Mouse (Mus musculus): ENCODE data around the gene Iqgap2. TPM values are rescaled to one million over a fixed set of nuclear protein-coding genes. Genes with fewer than 3 reads are reported as not detected.

Gene Iqgap2
- total and polyA plus RNA-seq, 2 experiments from 2014 or later: 0.83 to 1.3 TPM

DNA sequence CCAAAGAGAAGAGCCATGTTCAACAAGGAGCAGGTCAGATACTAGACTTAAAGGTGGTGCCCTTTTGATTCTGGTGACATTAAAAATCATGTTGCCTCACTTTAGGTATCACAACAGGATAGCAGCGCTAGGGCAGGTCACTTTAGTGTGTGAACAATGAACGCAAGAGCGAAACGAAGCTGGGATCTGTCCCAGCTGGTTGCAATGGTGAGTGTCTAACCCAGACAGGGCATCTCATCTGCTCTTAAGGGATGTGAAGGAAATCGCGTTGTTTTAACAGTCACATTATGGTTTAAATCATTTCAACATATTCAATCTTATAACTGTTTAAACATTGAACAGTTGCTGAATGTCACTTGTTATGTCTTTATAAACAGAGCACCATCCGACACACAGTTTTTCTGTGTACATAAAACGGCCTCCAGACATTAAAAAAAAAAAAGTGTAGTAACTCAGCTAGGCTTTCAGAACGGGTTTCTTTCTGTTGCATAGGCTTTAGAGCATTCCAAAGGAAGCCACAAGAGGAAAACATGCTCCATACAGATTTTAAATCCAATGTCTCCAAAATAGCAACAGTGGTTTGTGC is 148.7 kb downstream of the Iqgap2 start:
- no peak overlapping the region for H3K4me2 ChIP-seq (ENCODE audit: low read depth, low read length)

DNA sequence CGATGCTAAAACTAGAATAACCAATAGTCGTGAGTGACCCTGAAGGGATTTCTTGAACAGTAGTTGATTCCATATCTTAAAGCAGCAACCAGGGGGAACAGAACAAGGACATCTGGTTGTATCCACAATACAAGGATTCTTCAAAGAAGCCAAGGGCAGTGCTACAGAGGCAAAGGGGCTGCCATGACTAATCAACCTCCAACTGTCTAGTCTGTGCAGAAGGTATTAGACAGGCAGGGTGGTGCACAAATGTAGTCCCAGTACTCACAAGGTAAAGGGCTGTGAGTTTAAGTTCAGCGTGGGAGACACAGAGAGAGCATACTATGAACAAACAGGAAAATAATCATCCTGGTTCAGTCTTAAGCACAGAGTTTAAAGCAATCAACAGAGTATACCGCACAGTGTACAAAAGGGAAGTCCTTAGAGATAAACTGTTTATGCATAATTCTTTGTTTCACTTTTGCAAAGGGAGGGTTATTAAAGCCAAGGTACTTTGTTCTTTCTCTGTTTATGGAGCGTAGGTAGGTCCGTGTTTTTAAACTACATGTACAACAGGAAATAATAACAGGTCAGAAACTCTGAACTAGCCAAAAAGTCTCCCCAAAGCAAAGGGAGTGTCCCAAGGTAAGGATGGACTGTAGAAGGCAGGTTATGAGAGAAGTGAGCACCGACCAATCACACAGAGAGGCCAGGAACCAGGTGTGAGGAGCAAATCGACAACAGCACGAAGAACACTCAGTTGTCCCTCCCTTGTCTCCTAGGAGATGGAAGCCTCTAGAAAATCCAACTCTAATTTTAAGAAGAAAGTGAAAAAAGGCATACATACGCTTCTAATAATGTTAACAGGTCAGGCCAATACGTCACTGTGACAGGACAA is 149.7 kb downstream of the Iqgap2 start:
- no peak overlapping the region for H3K4me3 ChIP-seq (ENCODE audit: low read depth, low read length)
- H3K4me2 ChIP-seq (ENCODE audit: low read depth, low read length): no peak overlapping the region
- 81% methylated on average over 11 of the region's 11 CpGs for WGBS
- H3K36me3 ChIP-seq (replicated peaks; ENCODE audit: control insufficient read depth, insufficient read depth, low read length): no peaks in the 10 kb centered on the region
- DNase-seq (ENCODE audit: low spot score) (no peak), ATAC-seq (ENCODE audit: insufficient read depth, low read depth) (no peak)
- no peak for TF ChIP-seq CTCF (IDR thresholded peaks at IDR 0.05; ENCODE audit: low read depth)
- no peak for TF ChIP-seq EP300 (IDR thresholded peaks at IDR 0.05; ENCODE audit: low read depth)
- no peaks in the 10 kb centered on the region for H3K27me3 ChIP-seq (ENCODE audit: control insufficient read depth, insufficient read depth, low read length)
- H3K4me1 ChIP-seq (ENCODE audit: control insufficient read depth, insufficient read depth): no peaks in the 10 kb centered on the region
- H3K9ac ChIP-seq (replicated peaks; ENCODE audit: low read depth, low read length): no peak overlapping the region
- no peaks in the 10 kb centered on the region for H3K9me3 ChIP-seq (replicated peaks; ENCODE audit: control insufficient read depth, low read length)
- no peak overlapping the region for H3K27ac ChIP-seq (ENCODE audit: low read depth)

More for the DNA sequence above, 148.7 kb downstream of the Iqgap2 start:
- no peak for DNase-seq (ENCODE audit: low spot score)
- Histone ChIP-seq H3K4me1 (ENCODE audit: control insufficient read depth, insufficient read depth) (no peaks in the 10 kb centered on the region), H3K9me3 (replicated peaks; ENCODE audit: control insufficient read depth, low read length) (no peaks in the 10 kb centered on the region), H3K36me3 (replicated peaks; ENCODE audit: control insufficient read depth, insufficient read depth, low read length) (no peaks in the 10 kb centered on the region), H3K9ac (replicated peaks; ENCODE audit: low read depth, low read length) (no peak overlapping the region), H3K27ac (ENCODE audit: low read depth) (no peak overlapping the region), H3K4me3 (ENCODE audit: low read depth, low read length) (no peak overlapping the region), H3K27me3 (ENCODE audit: control insufficient read depth, insufficient read depth, low read length) (no peaks in the 10 kb centered on the region)
- WGBS: 78% methylated on average over 9 of the region's 9 CpGs
- no peak for ATAC-seq (ENCODE audit: insufficient read depth, low read depth)
- TF ChIP-seq EP300 (IDR thresholded peaks at IDR 0.05; ENCODE audit: low read depth): no peak
- TF ChIP-seq CTCF (IDR thresholded peaks at IDR 0.05; ENCODE audit: low read depth): no peak

DNA sequence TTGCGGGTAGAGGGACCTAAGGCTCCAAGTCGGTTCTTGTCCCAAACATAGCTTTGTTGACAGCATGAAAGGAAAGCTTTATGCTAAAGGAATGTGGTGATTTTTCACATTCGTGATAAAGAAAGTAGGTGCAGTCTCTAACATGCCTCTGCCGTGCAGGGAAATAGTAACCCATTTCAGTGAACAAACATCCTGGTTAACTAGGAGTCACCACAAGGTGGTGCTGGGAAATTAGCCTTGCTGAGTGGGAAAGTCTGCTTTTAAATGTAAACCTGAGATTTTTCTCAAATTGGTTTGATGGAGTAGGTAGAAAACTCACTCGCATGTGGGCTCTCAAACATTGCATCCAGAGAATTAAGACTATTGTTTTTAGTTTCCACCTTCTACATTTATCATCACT is 152.1 kb downstream of the Iqgap2 start:
- Histone ChIP-seq H3K27ac (ENCODE audit: low read depth) (no peak overlapping the region), H3K9ac (replicated peaks; ENCODE audit: low read depth, low read length) (no peak overlapping the region), H3K36me3 (replicated peaks; ENCODE audit: control insufficient read depth, insufficient read depth, low read length) (no peaks in the 10 kb centered on the region), H3K4me1 (ENCODE audit: control insufficient read depth, insufficient read depth) (no peaks in the 10 kb centered on the region), H3K4me2 (ENCODE audit: low read depth, low read length) (no peak overlapping the region), H3K4me3 (ENCODE audit: low read depth, low read length) (no peak overlapping the region), H3K27me3 (ENCODE audit: control insufficient read depth, insufficient read depth, low read length) (no peaks in the 10 kb centered on the region), H3K9me3 (replicated peaks; ENCODE audit: control insufficient read depth, low read length) (no peaks in the 10 kb centered on the region)
- no peak for DNase-seq (ENCODE audit: low spot score)
- no peak for ATAC-seq (ENCODE audit: insufficient read depth, low read depth)
- TF ChIP-seq EP300 (IDR thresholded peaks at IDR 0.05; ENCODE audit: low read depth): no peak
- peak; percentile 26; the same call in 1 of the 2 replicates for TF ChIP-seq CTCF (IDR thresholded peaks at IDR 0.05; ENCODE audit: low read depth)
- 62% methylated on average over 5 of the region's 5 CpGs for WGBS

DNA sequence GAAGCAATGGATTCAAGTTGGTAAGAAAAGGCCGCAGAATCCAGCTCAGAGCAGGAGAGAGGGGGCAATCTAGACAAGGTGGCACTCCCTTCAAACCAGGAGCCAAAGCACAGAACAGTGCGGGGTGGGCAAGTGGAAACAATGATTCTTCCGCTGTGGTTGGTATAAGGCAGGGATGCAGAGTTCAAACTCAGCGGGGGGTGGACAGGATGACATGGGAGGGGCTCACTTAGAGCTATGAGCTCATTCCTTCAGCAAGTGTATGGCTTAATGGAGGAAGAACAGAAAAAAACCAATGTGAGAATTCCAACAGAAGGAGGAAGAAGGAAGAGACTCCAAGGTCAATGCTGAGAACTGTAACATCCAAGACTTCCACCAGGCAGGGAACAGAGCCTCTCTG is 161.2 kb downstream of the Iqgap2 start:
- Histone ChIP-seq H3K9ac (replicated peaks; ENCODE audit: low read depth, low read length) (no peak overlapping the region), H3K4me1 (ENCODE audit: control insufficient read depth, insufficient read depth) (no peaks in the 10 kb centered on the region), H3K9me3 (replicated peaks; ENCODE audit: control insufficient read depth, low read length) (no peaks in the 10 kb centered on the region), H3K4me3 (ENCODE audit: low read depth, low read length) (no peak overlapping the region), H3K27me3 (ENCODE audit: control insufficient read depth, insufficient read depth, low read length) (no peaks in the 10 kb centered on the region), H3K4me2 (ENCODE audit: low read depth, low read length) (no peak overlapping the region), H3K36me3 (replicated peaks; ENCODE audit: control insufficient read depth, insufficient read depth, low read length) (no peaks in the 10 kb centered on the region), H3K27ac (ENCODE audit: low read depth) (no peak overlapping the region)
- no peak for DNase-seq (ENCODE audit: low spot score)
- no peak for TF ChIP-seq EP300 (IDR thresholded peaks at IDR 0.05; ENCODE audit: low read depth)
- no peak for TF ChIP-seq CTCF (IDR thresholded peaks at IDR 0.05; ENCODE audit: low read depth)
- 72% methylated on average over 4 of the region's 4 CpGs for WGBS
- no peak for ATAC-seq (ENCODE audit: insufficient read depth, low read depth)

DNA sequence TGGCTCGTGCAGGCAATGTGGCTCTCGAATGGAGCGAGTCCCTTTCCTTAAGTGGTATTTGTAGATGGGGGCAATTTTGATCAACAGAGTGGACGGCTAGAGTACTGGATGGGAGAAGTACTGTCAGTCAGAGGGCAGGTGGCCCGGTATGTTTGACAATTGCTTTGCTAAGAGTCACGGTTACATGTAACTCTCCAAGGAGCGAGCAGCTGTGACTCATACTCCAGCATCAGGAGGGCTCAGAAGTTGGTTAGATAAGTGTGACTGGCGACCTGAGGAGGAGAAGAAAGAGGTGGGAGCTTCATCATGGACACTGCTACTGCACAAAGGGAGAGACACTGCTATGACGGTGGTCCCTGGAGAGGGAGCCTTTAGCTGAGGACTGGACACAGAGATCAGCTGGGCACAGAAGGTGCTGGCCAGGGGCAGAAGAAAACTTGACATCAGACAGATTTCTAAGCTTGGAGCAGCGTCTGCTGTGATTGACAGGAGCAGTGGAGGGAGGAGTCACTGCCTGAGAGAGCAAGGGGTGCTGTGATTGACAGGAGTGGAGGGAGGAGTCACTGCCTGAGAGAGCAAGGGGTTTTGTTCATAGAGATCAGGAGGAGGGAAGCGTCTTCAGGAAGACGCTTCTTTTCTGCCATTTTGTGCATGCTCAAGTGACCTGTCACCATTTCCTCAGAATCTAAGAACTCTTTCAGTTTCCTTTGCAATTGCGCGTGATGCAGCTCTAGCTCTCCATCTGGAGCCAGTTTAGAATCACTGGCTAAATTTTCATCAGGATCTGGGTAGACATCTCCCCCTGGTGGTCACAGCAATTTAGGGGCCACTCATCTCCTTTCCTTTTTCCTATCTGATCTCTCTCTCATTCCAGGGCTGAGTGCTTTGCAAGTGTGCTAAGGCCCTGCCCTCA is 172.1 kb downstream of the Iqgap2 start:
- Histone ChIP-seq H3K27me3 (ENCODE audit: control insufficient read depth, insufficient read depth, low read length) (no peaks in the 10 kb centered on the region), H3K4me2 (ENCODE audit: low read depth, low read length) (peak overlapping the region; percentile 55), H3K4me1 (ENCODE audit: control insufficient read depth, insufficient read depth) (no peaks in the 10 kb centered on the region), H3K9ac (replicated peaks; ENCODE audit: low read depth, low read length) (no peak overlapping the region), H3K36me3 (replicated peaks; ENCODE audit: control insufficient read depth, insufficient read depth, low read length) (no peaks in the 10 kb centered on the region), H3K4me3 (ENCODE audit: low read depth, low read length) (peak overlapping the region; percentile 34), H3K9me3 (replicated peaks; ENCODE audit: control insufficient read depth, low read length) (no peaks in the 10 kb centered on the region), H3K27ac (ENCODE audit: low read depth) (no peak overlapping the region)
- peak; percentile 77 for DNase-seq (ENCODE audit: low spot score)
- peak; percentile 71 for ATAC-seq (ENCODE audit: insufficient read depth, low read depth)
- TF ChIP-seq CTCF (IDR thresholded peaks at IDR 0.05; ENCODE audit: low read depth): peak; percentile 83
- no peak for TF ChIP-seq EP300 (IDR thresholded peaks at IDR 0.05; ENCODE audit: low read depth)
- 47% methylated on average over 14 of the region's 14 CpGs for WGBS

Measured in heart, postnatal 0 days (tissue).